Mouse (Mus musculus) E14TG2a.4 (cell line): Measurements from ENCODE around the gene Ptch1.

Experiments used
- CTCF ChIP-seq: conservative IDR thresholded peaks from 2 replicates; pipeline ENCODE4 v1.5.1; 2014; ENCODE audit warnings: low read length
- NANOG ChIP-seq: IDR thresholded peaks from 2 replicates; pipeline ENCODE4 v1.6.1; 2014; ENCODE audit warnings: borderline replicate concordance, low read length, mixed read lengths
- POU5F1 ChIP-seq: IDR thresholded peaks from 2 replicates; pipeline ENCODE4 v1.6.1; 2014; ENCODE audit warnings: low read length, borderline replicate concordance

DNA sequence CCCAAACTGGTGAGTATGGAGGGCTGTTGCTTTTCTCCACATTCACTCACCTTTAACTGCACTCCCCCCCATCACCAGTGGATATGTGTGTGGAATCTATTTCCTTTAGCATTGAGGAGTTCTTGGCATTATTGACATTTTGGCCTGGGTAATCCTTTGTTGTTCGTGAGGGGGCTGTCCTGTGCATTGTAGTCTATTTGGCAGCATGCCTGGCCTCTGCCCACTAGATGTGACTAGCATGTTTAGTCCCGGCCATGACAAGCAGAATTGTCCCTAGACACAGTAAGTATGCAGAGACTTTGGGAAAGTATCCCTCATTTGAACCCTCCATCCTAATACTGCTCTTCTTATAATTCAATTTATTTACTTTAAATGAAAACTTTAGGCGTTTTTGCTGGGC lies 24.2 kb upstream of the Ptch1 start:
- TF ChIP-seq CTCF (no peak), NANOG (no peak), POU5F1 (no peak)
